Mouse (Mus musculus): ENCODE data around the gene Grk5.

GRCm38 (mm10) chr19:60860868-60861700 is 28.5 kb upstream of the Grk5 start, which contains the start of gene Sfxn4:
- TF ChIP-seq CTCF (IDR thresholded peaks at IDR 0.05; ENCODE audit: low read depth, low read length), result no peak
- TF ChIP-seq GATA1 (IDR thresholded peaks at IDR 0.05; ENCODE audit: borderline replicate concordance, low read length), result no peak
